Mouse (Mus musculus) B cell, adult 62 days (primary cell): ENCODE measurements around the gene Inca1. TPM values are rescaled to one million over a fixed set of nuclear protein-coding genes. Genes with fewer than 3 reads are reported as not detected.

Experiments used
- total RNA-seq: library from RNA; stranded (reverse); gene quantifications from 4 replicates; pipeline ENCODE4 v1.2.4, GENCODE M21; 2023

The Inca1 gene
- total RNA-seq, result 1.4 to 2.5 TPM (median 2.2 TPM) in 4 replicates

DNA sequence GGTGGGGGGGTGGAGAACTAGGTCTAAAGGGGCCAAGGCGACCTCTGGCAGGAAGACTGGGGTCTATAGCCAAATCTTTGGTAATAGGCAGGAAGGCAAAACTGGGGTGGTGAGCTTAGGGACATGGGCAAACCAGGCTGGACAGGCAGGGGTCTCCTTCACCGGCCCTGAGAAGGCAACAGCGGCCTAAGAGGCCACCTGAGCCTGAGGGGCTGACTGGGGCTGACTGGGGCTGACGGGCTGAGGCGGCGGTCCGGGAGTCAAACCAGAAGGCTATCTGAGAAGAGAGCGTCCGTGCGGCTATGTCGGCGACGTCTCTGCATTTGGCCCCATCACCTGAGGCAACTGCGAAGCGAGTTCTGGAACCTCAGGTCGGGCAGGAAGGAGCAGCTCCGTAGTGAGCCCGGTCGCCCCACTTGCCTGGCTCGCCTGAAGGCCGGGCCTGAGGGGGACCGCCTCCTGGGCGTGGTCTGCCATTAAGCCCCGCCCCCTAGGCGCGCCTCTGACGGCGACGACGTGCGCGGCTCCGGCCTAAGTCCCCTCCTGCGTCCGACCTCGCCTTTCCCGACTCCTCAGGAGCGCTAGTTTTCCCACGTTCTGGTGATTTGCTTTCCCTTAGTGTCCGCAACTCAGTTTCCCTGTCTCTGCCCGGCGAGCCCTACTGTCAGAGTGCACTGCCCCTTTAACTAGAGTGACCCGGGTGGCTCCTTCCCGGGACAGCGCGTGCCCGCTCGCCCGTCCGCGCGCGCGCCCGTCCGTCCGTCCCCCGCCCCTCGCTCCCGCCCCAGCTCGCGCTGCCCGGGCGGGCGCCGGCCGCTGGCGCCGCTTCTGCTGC, at the start of gene Inca1, which contains the start of gene Kif1c:
Gene Inca1, minus strand, starts transcription at position 434 of the 835 bp plus-strand sequence.
Gene Kif1c, plus strand, starts transcription at position 827 of the 835 bp plus-strand sequence.

GRCm38 (mm10) chr11:70687601-70688199, 12.3 kb downstream of the Inca1 start, which contains the start of gene Camta2:
TSS of gene Camta2 (minus strand) at chr11:70688105.

DNA sequence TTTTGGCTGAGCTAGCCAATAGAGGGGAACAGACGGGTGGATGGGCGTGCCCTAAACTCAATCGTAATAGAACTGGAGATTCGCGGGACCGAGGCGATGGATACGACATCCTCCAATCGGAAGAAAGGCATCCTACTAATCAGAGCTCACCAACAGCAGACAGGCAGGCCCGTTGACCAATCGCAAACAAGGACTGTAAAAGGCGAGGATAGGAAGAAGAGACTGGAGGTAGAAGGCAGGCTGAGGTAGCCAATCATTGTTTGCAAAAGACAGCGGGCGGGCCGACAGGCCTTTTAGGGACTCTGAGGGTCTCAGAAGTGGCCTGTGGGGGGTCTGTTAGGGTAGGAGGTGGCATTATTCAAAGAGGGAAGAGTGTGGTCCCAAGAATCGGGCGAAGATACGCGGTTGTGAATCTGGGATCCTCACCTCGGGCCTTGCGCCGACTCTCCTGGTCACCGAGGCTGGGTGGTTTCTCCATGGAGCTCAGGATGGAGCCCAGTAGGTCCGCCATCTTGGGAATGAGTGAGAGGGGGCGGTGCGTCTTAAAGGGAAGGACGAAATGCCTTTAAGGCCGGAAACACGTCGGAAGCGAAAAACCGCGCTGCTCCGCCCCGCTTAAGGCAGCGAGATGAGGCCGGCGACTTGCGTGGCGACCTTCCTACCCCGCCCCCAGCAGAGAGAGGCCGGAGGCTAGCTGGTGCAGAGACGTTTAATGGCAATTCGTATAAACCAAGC, 31.0 kb downstream of the Inca1 start, which contains the start of gene Spag7:
Gene Spag7, minus strand, starts transcription at position 646 of the 735 bp plus-strand sequence.

DNA sequence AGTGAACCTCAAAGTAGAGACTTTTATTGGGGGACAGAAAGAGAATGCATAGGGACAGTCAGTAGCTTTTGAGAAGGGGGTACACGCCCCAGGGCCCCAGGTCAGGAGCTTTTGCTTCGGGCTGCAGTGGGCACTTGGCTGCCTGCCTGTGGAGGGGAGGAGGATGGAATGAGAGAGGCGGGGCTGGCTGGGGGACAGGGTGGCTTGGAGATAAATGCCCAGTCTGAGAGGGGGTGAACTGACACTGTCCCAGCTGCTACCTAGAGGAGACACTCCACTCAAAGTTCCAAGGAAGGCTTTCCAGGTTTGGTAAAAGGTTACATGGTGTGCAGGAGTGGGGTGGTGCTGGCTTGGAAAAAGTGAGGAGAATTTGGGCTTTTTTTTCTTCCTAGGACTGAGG, 43.0 kb downstream of the Inca1 start, which contains the start of gene Eno3:
Gene Eno3, plus strand, starts transcription at position 239 of the 400 bp plus-strand sequence.

GRCm38 (mm10) chr11:70654198-70654922, 45.6 kb downstream of the Inca1 start, which contains the start of gene Pfn1:
TSS of gene Pfn1 (minus strand) at chr11:70654644.

GRCm38 (mm10) chr11:70646691-70647650, 53.0 kb downstream of the Inca1 start, which contains the start of the genes Rnf167 and Slc25a11:
TSS of gene Rnf167 (plus strand) at chr11:70647235.
TSS of gene Slc25a11 (minus strand) at chr11:70647479.

DNA sequence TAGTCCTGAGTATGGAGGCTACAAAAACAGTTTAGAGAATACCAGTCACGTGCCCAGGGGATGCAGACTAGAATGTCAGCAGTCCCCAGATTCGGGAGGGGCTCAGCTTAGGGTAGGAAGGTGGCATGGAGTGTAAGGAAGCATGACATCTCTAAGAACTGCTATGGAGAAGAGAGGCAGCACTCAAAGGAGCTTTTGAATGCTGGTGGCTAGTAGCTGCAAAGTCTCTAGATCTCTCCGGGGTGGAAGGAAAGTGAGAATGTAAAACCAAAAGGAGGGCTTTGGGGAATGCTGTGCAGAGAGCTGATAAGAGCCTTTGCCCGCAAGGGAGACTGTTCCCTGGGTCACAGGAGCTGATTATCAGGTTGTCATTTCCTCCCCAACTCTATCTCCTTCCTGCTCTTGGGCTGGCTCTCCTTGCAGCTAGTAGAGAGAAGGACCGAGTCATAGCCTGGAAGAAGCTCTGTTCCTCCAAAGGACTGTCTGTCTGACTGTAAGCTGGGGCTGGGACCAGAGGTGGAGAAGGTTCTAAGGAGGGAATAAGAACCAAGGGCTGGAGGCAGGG, 61.2 kb downstream of the Inca1 start, which contains the start of gene Gp1ba:
Gene Gp1ba, plus strand, starts transcription at position 409 of the 565 bp plus-strand sequence.

Other genes with a start within 250 kb of the Inca1 start
- 41.2 to 54.4 TPM (median 43.1 TPM) in 4 replicates for gene Med11, start 248.2 kb downstream of the Inca1 start, total RNA-seq
- gene Zmynd15, start 240.7 kb downstream of the Inca1 start, total RNA-seq, result 0.41 to 3.1 TPM (median 0.87 TPM) in 4 replicates
- gene Cxcl16, start 240.2 kb downstream of the Inca1 start, total RNA-seq, result 8.6 to 11.2 TPM (median 9.8 TPM) in 4 replicates
- not detected in 4 replicates for gene Tm4sf5, start 194.9 kb downstream of the Inca1 start, total RNA-seq
- gene Vmo1, start 185.5 kb downstream of the Inca1 start, total RNA-seq, result not detected in 4 replicates
- not detected in 4 replicates for gene Gltpd2, start 181.0 kb downstream of the Inca1 start, total RNA-seq
- gene Psmb6, start 174.8 kb downstream of the Inca1 start, total RNA-seq, result 123 to 130 TPM (median 128 TPM) in 4 replicates
- not detected in 4 replicates for gene Gm40193, start 167.2 kb downstream of the Inca1 start, total RNA-seq
- gene Pld2, start 160.1 kb downstream of the Inca1 start, total RNA-seq, result 3.6 to 6.9 TPM (median 4.8 TPM) in 4 replicates
- gene Mink1, start 137.3 kb downstream of the Inca1 start, total RNA-seq, result 83.2 to 99.3 TPM (median 92.6 TPM) in 4 replicates
- not detected in 4 replicates for gene 4930544D05Rik, start 84.3 kb downstream of the Inca1 start, total RNA-seq
- gene Chrne, start 80.9 kb downstream of the Inca1 start, total RNA-seq, result 2.2 TPM in 1 of 4 replicates, not detected in the others
- gene Gp1ba, start 61.0 kb downstream of the Inca1 start, total RNA-seq, result not detected in 4 replicates
- gene Rnf167, start 52.9 kb downstream of the Inca1 start, total RNA-seq, result 191 to 209 TPM (median 198 TPM) in 4 replicates
- 63.0 to 77.8 TPM (median 66.3 TPM) in 4 replicates for gene Slc25a11, start 52.7 kb downstream of the Inca1 start, total RNA-seq
- gene Pfn1, start 45.5 kb downstream of the Inca1 start, total RNA-seq, result 1,311 to 1,415 TPM (median 1,337 TPM) in 4 replicates
- gene Eno3, start 43.0 kb downstream of the Inca1 start, total RNA-seq, result 27.9 to 35.0 TPM (median 31.9 TPM) in 4 replicates
- gene Spag7, start 30.7 kb downstream of the Inca1 start, total RNA-seq, result 34.1 to 44.3 TPM (median 40.2 TPM) in 4 replicates
- gene Camta2, start 12.1 kb downstream of the Inca1 start, total RNA-seq, result 60.2 to 85.3 TPM (median 65.6 TPM) in 4 replicates
- 27.1 to 33.9 TPM (median 29.3 TPM) in 4 replicates for gene Kif1c, start 393 bp upstream of the Inca1 start, total RNA-seq
- gene Zfp3, start 64.1 kb upstream of the Inca1 start, total RNA-seq, result 1.9 to 2.7 TPM (median 2.2 TPM) in 4 replicates
- gene Scimp, start 112.4 kb upstream of the Inca1 start, total RNA-seq, result 22.2 to 27.1 TPM (median 23.6 TPM) in 4 replicates
- gene Rabep1, start 144.6 kb upstream of the Inca1 start, total RNA-seq, result 55.4 to 60.1 TPM (median 57.9 TPM) in 4 replicates